Mouse (Mus musculus): ENCODE data around the gene AI467606. TPM values are rescaled to one million over a fixed set of nuclear protein-coding genes. Genes with fewer than 3 reads are reported as not detected.

The AI467606 gene
- polyA plus RNA-seq, 1 experiment: 41.4 TPM

GRCm38 (mm10) chr7:127090154-127091113 is 725 bp upstream of the AI467606 start:
- H3K27ac ChIP-seq (ENCODE audit: insufficient read depth, low read depth, low read length): peak overlapping the region; percentile 69
- peaks cover 36% of the 10 kb centered on the region for H3K4me1 ChIP-seq (ENCODE audit: control insufficient read depth, insufficient read depth, low read length)
- H3K4me3 ChIP-seq (ENCODE audit: insufficient read depth, low read length): peak overlapping the region; percentile 90
- TF ChIP-seq POLR2A (IDR thresholded peaks at IDR 0.05; ENCODE audit: borderline replicate concordance, low read depth, low read length) (no peak), CTCF (IDR thresholded peaks at IDR 0.05; ENCODE audit: low read depth, low read length) (no peak)

DNA sequence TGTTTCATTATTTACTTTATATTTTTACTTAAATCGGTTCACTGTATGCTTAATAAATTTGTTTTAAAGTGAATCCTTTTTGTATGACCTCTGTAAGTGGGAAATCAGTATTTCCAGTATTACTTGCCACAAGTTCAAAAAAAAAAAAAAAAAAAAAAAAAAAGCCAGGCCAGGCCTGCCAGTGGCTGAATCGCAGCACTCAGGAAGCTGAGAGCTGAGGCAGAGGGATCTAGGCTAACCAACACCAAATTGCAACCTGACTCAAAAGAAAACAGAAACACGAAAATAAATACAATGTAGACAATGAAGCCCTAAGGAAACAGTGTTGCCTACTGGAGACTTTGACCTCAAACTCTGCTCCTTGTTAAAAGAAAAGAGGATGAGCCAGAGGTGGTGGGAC is 2.8 kb downstream of the AI467606 start:
- H3K27ac ChIP-seq (ENCODE audit: insufficient read depth, low read depth, low read length): no peak overlapping the region
- TF ChIP-seq CTCF (IDR thresholded peaks at IDR 0.05; ENCODE audit: low read depth, low read length): no peak
- TF ChIP-seq POLR2A (IDR thresholded peaks at IDR 0.05; ENCODE audit: borderline replicate concordance, low read depth, low read length): no peak
- H3K4me3 ChIP-seq (ENCODE audit: insufficient read depth, low read length): no peak overlapping the region
- peaks cover 32% of the 10 kb centered on the region for H3K4me1 ChIP-seq (ENCODE audit: control insufficient read depth, insufficient read depth, low read length)

GRCm38 (mm10) chr7:127096456-127096855 is 5.3 kb downstream of the AI467606 start:
- no peak overlapping the region for H3K4me3 ChIP-seq (ENCODE audit: insufficient read depth, low read length)
- H3K27ac ChIP-seq (ENCODE audit: insufficient read depth, low read depth, low read length): no peak overlapping the region
- peaks cover 21% of the 10 kb centered on the region for H3K4me1 ChIP-seq (ENCODE audit: control insufficient read depth, insufficient read depth, low read length)
- TF ChIP-seq POLR2A (IDR thresholded peaks at IDR 0.05; ENCODE audit: borderline replicate concordance, low read depth, low read length) (no peak), CTCF (IDR thresholded peaks at IDR 0.05; ENCODE audit: low read depth, low read length) (no peak)

- Histone ChIP-seq H3K4me1 (ENCODE audit: control insufficient read depth, insufficient read depth, low read length) (peaks cover 6% of the 10 kb centered on the region), H3K27ac (ENCODE audit: insufficient read depth, low read depth, low read length) (no peak overlapping the region)
Observed at GRCm38 (mm10) chr7:127098521-127098920, 7.4 kb downstream of the AI467606 start.

GRCm38 (mm10) chr7:127098950-127099349 is 7.8 kb downstream of the AI467606 start:
- H3K4me3 ChIP-seq (ENCODE audit: insufficient read depth, low read length): no peak overlapping the region
- 0 out of 2 replicates have a peak, but pooled peaks cover 4% of the 10 kb centered on the region for H3K4me1 ChIP-seq (ENCODE audit: control insufficient read depth, insufficient read depth, low read length)
- TF ChIP-seq POLR2A (IDR thresholded peaks at IDR 0.05; ENCODE audit: borderline replicate concordance, low read depth, low read length) (no peak), CTCF (IDR thresholded peaks at IDR 0.05; ENCODE audit: low read depth, low read length) (no peak)
- no peak overlapping the region for H3K27ac ChIP-seq (ENCODE audit: insufficient read depth, low read depth, low read length)

More at GRCm38 (mm10) chr7:127098521-127098920, 7.4 kb downstream of the AI467606 start:
- no peak for TF ChIP-seq POLR2A (IDR thresholded peaks at IDR 0.05; ENCODE audit: borderline replicate concordance, low read depth, low read length)
- no peak for TF ChIP-seq CTCF (IDR thresholded peaks at IDR 0.05; ENCODE audit: low read depth, low read length)
- H3K4me3 ChIP-seq (ENCODE audit: insufficient read depth, low read length): no peak overlapping the region

DNA sequence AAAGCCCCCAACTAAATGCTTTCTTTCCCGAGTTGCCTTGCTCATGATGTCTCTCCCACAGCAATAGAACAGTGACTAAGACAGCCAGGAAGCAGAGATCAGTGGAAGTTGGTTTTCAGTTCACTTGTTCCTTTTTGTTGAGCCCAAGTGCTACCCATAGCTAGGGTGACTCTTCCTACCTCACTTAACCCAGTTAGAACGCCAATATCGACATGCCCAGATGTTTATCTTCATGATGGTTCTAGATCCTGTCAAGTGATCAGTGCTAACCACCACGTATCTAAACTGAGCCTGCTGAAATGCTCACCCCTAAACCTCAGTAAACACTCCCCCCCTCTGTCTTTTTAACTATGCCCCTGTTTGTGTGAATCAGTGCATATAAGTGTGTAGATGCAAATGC is 8.4 kb downstream of the AI467606 start:
- Histone ChIP-seq H3K4me3 (ENCODE audit: insufficient read depth, low read length) (no peak overlapping the region), H3K27ac (ENCODE audit: insufficient read depth, low read depth, low read length) (no peak overlapping the region), H3K4me1 (ENCODE audit: control insufficient read depth, insufficient read depth, low read length) (0 out of 2 replicates have a peak, but pooled peaks cover 4% of the 10 kb centered on the region)
- TF ChIP-seq CTCF (IDR thresholded peaks at IDR 0.05; ENCODE audit: low read depth, low read length) (no peak), POLR2A (IDR thresholded peaks at IDR 0.05; ENCODE audit: borderline replicate concordance, low read depth, low read length) (no peak)

DNA sequence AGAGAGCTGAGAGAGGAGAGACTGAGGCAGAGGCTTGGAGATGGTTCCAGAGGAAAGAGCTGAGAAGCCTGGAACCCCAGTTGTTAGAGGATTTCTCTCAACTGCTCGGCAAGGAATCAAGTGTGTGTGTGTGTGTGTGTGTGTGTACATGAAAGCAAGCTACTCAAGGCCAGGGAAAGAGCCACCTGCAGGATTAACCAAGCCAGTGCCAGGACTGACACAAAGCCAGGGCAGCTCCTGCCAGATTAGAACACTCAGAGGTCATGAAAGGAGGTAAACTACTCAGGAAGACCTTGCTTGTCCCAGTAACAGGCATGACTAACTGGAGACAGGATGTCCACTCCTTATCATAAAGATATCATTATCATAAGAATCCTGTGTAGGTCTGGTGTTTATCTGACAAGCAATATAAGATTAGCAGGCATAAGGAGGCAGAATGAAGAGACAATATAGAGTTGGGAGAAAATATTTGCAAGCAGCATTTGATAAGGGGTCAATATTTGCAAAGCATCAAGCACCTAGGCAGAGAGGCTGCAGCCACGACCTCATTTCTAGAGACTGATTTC is 10.4 kb downstream of the AI467606 start:
- TF ChIP-seq POLR2A (IDR thresholded peaks at IDR 0.05; ENCODE audit: borderline replicate concordance, low read depth, low read length): no peak
- TF ChIP-seq CTCF (IDR thresholded peaks at IDR 0.05; ENCODE audit: low read depth, low read length): no peak
- Histone ChIP-seq H3K4me1 (ENCODE audit: control insufficient read depth, insufficient read depth, low read length) (0 out of 2 replicates have a peak, but pooled peaks cover 4% of the 10 kb centered on the region), H3K27ac (ENCODE audit: insufficient read depth, low read depth, low read length) (no peak overlapping the region), H3K4me3 (ENCODE audit: insufficient read depth, low read length) (no peak overlapping the region)

DNA sequence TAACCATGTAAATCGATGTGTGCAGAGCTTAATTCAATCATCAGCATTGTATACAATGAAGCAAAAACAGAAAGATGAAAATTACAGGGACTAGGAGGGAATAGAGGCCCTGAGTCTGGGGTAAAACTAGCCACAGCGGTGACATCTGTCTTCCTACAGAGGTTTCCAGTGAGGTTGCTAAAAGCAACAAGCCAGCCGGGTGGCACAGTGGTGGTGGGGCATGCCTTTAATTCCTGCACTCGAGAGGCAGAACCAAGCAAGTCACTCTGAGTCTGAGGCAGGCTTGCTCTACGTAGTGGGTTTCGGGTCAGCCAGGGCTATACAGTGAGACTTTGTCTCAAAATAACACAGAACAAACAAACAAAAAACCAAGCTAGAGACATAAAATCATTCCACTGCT is 11.0 kb downstream of the AI467606 start:
- no peak overlapping the region for H3K27ac ChIP-seq (ENCODE audit: insufficient read depth, low read depth, low read length)
- TF ChIP-seq POLR2A (IDR thresholded peaks at IDR 0.05; ENCODE audit: borderline replicate concordance, low read depth, low read length) (no peak), CTCF (IDR thresholded peaks at IDR 0.05; ENCODE audit: low read depth, low read length) (no peak)
- H3K4me1 ChIP-seq (ENCODE audit: control insufficient read depth, insufficient read depth, low read length): 0 out of 2 replicates have a peak, but pooled peaks cover 4% of the 10 kb centered on the region
- H3K4me3 ChIP-seq (ENCODE audit: insufficient read depth, low read length): no peak overlapping the region

- Histone ChIP-seq H3K4me1 (ENCODE audit: control insufficient read depth, insufficient read depth, low read length) (peaks cover 8% of the 10 kb centered on the region), H3K4me3 (ENCODE audit: insufficient read depth, low read length) (no peak overlapping the region), H3K27ac (ENCODE audit: insufficient read depth, low read depth, low read length) (no peak overlapping the region)
- TF ChIP-seq CTCF (IDR thresholded peaks at IDR 0.05; ENCODE audit: low read depth, low read length) (no peak), POLR2A (IDR thresholded peaks at IDR 0.05; ENCODE audit: borderline replicate concordance, low read depth, low read length) (no peak)
Observed at GRCm38 (mm10) chr7:127103960-127104359, 12.8 kb downstream of the AI467606 start.
